Mouse (Mus musculus): ENCODE data around the gene Agpat3.

DNA sequence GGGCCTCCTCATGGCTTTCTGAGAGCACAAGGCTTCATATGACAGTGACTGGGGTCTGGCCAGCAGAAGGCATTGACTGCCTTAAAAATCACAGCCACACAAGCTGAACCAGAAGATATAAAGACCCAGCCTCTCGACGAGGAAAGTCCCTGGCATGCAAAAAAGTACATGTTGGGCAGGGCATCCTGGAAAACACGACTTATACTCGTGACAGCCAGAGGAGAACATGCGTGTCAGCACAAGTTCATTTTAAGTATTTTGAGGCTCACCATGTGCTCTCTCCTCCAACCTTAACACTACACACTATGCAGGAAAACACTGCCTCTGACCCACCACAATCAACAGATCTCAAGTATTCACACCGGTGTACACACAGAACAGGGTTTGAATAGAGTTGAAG lies 128.2 kb downstream of the Agpat3 start:
- TF ChIP-seq CTCF (IDR thresholded peaks at IDR 0.05; ENCODE audit: low read depth, low read length) (no peak), POLR2A (IDR thresholded peaks at IDR 0.05; ENCODE audit: extremely low read depth, insufficient read depth, low read length) (no peak)
